Mouse (Mus musculus): ENCODE results near the gene Cyp1a1.

DNA sequence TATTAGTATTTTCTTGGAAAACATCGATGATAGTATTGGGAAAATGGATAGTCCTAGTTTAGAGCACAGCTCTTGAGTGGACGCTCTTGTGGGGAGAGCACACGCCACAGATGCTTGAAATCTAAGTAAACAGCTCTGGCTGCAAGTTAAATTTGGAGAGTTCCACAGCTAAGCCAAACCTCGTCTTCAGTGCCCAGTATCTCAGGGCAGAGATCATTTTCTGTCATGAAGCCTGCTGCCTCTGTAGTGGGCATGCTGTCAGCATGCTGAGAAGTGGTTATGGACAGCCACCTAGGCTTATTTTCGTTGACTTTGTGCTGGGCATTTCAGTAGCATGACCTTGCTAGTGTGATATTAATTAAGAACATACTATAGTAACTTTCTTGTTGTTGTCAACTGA, 36.1 kb downstream of the Cyp1a1 start:
- TF ChIP-seq CTCF (IDR thresholded peaks at IDR 0.05; ENCODE audit: low read depth, low read length) (no peak), POLR2A (IDR thresholded peaks at IDR 0.05; ENCODE audit: extremely low read depth, insufficient read depth, low read length) (no peak)
